Mouse (Mus musculus) liver, embryonic 15.5 days (tissue): ENCODE data around the gene Baz1b. TPM values are rescaled to one million over a fixed set of nuclear protein-coding genes. Genes with fewer than 3 reads are reported as not detected.

Experiments used
- ATAC-seq: fragments of 200-750 bp; cut with Nextera tagmentation; 2 replicates; pipeline ENCODE4 v1.8.0; 2017; ENCODE audit warnings: moderate number of reproducible peaks, mild to moderate bottlenecking, moderate library complexity; ENCODE audit not compliant: insufficient read depth
- H3K27ac ChIP-seq: fragments of 300-500 bp; sonication (generic); replicated peaks from 2 replicates; pipeline ENCODE4 v1.5.1; 2015; ENCODE audit warnings: mild to moderate bottlenecking, inconsistent platforms
- H3K27me3 ChIP-seq: fragments of 300-500 bp; sonication (generic); 2 replicates; pipeline ENCODE4 v1.6.1; 2015; ENCODE audit warnings: mild to moderate bottlenecking, inconsistent platforms
- H3K36me3 ChIP-seq: fragments of 300-500 bp; sonication (generic); replicated peaks from 2 replicates; pipeline ENCODE4 v1.6.1; 2015; ENCODE audit warnings: moderate library complexity, mild to moderate bottlenecking, inconsistent platforms
- H3K4me1 ChIP-seq: fragments of 300-500 bp; sonication (generic); replicated peaks from 2 replicates; pipeline ENCODE4 v1.6.1; 2015; ENCODE audit warnings: inconsistent platforms
- H3K4me2 ChIP-seq: fragments of 300-500 bp; sonication (generic); 2 replicates; pipeline ENCODE4 v1.6.1; 2015; ENCODE audit warnings: moderate library complexity, mild to moderate bottlenecking, inconsistent platforms
- H3K4me3 ChIP-seq: fragments of 300-500 bp; sonication (generic); replicated peaks from 2 replicates; pipeline ENCODE4 v1.5.1; 2015; ENCODE audit warnings: mild to moderate bottlenecking, inconsistent platforms
- H3K9ac ChIP-seq: fragments of 300-500 bp; sonication (generic); 2 replicates; pipeline ENCODE4 v1.6.1; 2015; ENCODE audit warnings: moderate library complexity, mild to moderate bottlenecking, inconsistent platforms
- H3K9me3 ChIP-seq: fragments of 300-500 bp; sonication (generic); replicated peaks from 2 replicates; pipeline ENCODE4 v1.6.1; 2016; ENCODE audit warnings: inconsistent platforms
- WGBS: fragments of 180-500 bp; shearing (Covaris S2); methylation state at CpG from one replicate; pipeline ENCODE4 v1.1.7; 2015; ENCODE audit warnings: mixed read lengths; ENCODE audit not compliant: insufficient replicate concordance; 5-methylcytosine and 5-hydroxymethylcytosine counted together
- polyA plus RNA-seq: library from polyadenylated mRNA; unstranded; fragments of >200 nt; fragmentation: Nextera tagmentation; extraction: Ambion mirVana; gene quantifications from 2 replicates; pipeline ENCODE4 v1.2.1, GENCODE M21; 2015

Baz1b gene
- polyA plus RNA-seq, 1 experiment from 2014 or later = 18.2 TPM

DNA sequence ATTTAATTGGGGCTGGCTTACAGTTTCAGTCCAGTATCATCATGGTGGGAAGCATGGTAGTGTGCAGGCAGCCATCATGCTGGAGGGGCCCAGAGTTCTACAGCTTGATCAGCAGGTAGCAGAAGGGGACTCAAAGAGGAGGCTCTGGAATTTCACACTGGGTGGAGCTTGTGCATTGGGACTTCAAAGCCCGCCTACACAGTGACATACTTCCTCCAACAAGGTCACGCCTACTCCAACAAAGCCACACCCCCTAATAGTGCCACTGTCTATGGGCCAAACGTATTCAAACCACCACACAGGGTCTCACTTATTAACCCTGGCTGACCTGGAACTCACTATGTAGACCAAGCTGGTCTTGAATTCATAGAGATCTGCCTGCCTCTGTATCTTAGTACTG lies 69.1 kb downstream of the Baz1b start:
- Histone ChIP-seq H3K27me3 (peaks cover 25% of the 10 kb centered on the region), H3K4me1 (peaks cover 3% of the 10 kb centered on the region), H3K27ac (no peak overlapping the region), H3K9me3 (0 out of 2 replicates have a peak, but pooled peaks cover 3% of the 10 kb centered on the region), H3K36me3 (no peaks in the 10 kb centered on the region), H3K9ac (no peak overlapping the region), H3K4me2 (no peak overlapping the region), H3K4me3 (no peak overlapping the region)
- ATAC-seq = no peak
- WGBS = 72% methylated on average over 3 of the region's 3 CpGs

DNA sequence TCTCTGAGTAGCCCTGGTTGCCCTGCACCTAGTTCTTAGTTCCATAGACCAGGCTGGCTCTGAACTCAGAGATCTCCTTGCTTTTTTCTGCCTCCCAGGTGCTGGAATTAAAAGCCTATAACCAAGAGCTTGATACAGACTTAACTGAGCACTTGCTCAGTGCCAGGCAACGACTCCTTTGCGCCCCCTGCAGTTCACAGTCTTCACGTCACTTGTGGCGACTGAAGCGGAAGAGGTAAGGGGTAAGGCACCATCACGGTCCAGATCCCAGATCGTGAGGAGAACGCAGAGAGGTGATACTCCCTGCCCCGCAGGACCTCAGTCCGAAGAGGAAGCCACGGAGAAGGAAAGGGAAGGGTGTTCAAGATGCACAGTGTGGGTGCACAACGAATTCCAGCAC lies 70.5 kb downstream of the Baz1b start:
- Histone ChIP-seq H3K4me2 (no peak overlapping the region), H3K27ac (no peak overlapping the region), H3K27me3 (peaks cover 12% of the 10 kb centered on the region; the same call in 1 of the 2 replicates), H3K36me3 (no peaks in the 10 kb centered on the region), H3K4me1 (no peaks in the 10 kb centered on the region), H3K4me3 (no peak overlapping the region), H3K9ac (no peak overlapping the region), H3K9me3 (0 out of 2 replicates have a peak, but pooled peaks cover 3% of the 10 kb centered on the region)
- no peak for ATAC-seq
- WGBS = 70% methylated on average over 12 of the region's 12 CpGs

DNA sequence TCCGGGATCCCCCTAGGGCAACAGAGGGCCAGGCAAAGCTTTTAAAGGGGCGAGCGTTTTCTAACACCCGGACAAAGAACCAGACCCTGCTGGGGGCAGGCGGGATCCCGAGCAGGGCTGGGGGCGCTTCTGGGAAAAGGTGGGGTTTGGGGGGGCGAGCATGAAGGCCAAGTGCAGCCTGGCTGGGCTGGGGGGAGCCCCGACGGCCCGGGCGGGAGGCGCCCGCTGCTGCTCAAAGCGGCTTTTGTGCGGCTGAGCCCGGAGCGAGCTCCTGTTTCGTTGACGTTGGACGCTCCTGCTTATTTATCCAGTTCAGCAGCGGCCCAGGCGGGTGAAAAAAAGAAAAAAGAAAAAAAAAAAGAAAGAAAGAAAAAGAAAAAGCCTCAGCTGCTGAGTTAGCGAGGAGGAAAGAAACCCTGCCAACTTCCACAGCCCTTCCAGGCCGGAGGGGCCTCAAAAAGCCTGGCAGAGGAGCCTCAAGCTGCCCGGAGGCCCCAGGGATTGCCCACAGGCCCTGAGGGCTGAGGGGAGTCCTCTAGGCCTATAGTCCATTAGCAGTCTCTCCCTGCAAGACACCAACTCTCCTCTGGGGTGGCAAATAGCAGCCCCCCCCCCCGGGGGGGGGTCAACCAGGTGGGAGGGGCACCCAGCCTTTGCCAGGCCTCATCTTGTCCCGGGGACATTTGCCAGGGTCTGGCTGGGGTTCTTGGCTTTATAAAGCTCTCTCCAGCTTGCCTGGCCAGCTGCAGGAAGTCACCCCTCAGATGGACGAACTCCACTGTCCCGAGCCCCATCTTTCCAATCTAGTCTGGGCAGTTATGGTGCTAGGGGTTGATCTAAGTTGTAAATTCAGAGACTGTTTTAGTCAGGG lies 71.5 kb downstream of the Baz1b start:
- Histone ChIP-seq H3K4me1 (no peaks in the 10 kb centered on the region), H3K9ac (no peak overlapping the region), H3K4me3 (no peak overlapping the region), H3K27me3 (peaks cover 8% of the 10 kb centered on the region; the same call in 1 of the 2 replicates), H3K4me2 (no peak overlapping the region; the same call in 1 of the 2 replicates), H3K36me3 (no peaks in the 10 kb centered on the region), H3K9me3 (0 out of 2 replicates have a peak, but pooled peaks cover 3% of the 10 kb centered on the region), H3K27ac (no peak overlapping the region)
- WGBS = 62% methylated on average over 30 of the region's 30 CpGs
- ATAC-seq = no peak

DNA sequence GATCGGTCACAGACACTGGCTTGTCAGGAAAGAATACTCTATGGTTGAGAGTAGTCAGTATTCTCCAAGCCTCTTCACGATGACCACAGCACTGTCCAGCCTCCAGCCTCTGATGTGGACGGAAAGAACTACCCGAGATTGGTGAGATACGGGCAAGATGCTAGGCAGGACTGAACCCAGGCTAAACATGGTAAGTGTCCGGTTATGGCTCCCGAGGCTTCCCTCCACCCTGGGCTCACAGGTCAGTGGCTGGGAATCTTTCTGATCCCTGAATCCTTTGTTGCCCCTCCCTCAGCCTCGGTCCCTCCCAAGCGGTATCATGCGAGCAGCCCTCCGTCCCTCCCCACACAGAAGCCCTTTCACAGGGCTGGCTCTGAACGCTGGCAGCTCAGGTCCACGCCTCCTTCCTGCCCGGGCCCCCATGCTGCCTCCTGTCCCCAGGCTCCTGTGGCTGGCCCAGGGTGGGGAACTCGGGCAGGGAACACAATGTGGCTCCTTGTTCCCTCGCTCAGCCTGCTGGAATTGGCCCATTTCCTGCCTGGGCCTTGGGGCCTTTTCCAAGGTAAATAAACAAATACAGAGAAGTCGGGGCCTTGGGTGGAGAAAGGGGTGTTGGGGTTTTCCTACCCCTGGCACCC lies 76.9 kb downstream of the Baz1b start:
- Histone ChIP-seq H3K9ac (no peak overlapping the region), H3K27ac (no peak overlapping the region), H3K4me3 (no peak overlapping the region), H3K4me2 (peak overlapping the region; percentile 45), H3K4me1 (peaks cover 6% of the 10 kb centered on the region; the same call in 1 of the 2 replicates), H3K27me3 (0 out of 2 replicates have a peak, but pooled peaks cover 5% of the 10 kb centered on the region), H3K36me3 (no peaks in the 10 kb centered on the region), H3K9me3 (no peaks in the 10 kb centered on the region)
- no peak for ATAC-seq
- 8% methylated on average over 17 of the region's 17 CpGs for WGBS

DNA sequence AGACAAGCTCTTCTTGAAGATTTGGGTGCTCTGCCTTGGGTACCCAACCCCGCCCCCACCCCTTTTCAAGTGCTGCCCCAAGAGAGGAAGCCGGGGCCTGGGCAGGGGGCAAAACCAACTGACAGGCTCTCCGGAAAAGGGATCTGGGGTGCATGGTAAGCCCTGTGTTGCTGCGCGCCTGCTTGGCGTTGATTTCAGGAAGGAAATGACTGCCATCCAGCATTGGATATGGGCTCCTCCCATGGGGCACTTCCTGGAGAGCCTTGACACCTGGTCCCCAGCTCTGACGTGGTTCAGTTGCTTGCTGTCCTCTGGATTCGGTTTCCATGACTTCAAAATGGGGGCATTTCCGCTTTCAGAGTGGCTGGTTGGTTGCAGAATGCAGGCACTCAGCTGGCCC lies 77.5 kb downstream of the Baz1b start:
- ATAC-seq = no peak
- Histone ChIP-seq H3K4me3 (no peak overlapping the region), H3K9ac (no peak overlapping the region), H3K9me3 (no peaks in the 10 kb centered on the region), H3K36me3 (no peaks in the 10 kb centered on the region), H3K4me1 (peaks cover 6% of the 10 kb centered on the region; the same call in 1 of the 2 replicates), H3K27me3 (0 out of 2 replicates have a peak, but pooled peaks cover 5% of the 10 kb centered on the region), H3K27ac (no peak overlapping the region), H3K4me2 (peak overlapping the region; percentile 45; the same call in 1 of the 2 replicates)
- 13% methylated on average over 9 of the region's 9 CpGs for WGBS

DNA sequence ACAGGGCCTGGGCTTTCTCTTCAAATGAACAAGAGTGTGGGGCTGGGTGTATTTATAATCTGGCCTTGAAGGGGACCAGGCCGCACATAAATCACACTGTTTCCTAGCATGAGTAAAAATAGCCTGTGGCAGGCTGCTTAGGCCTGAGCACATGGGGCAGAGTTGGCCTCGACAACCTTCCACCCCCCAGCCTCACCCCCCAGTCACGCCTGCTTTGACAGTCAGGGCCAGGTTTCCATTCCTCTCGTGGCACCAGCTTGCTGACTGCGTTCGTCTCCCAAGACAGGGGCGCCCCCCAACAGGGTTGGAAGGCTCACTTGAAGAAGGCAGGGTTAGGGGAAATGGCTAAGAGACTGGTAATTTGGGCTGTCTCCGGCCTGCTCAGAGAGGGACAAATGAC lies 82.4 kb downstream of the Baz1b start:
- ATAC-seq = no peak
- 68% methylated on average over 8 of the region's 8 CpGs for WGBS
- no peak overlapping the region for H3K9ac ChIP-seq
- H3K4me1 ChIP-seq = no peaks in the 10 kb centered on the region
- H3K9me3 ChIP-seq = no peaks in the 10 kb centered on the region
- no peaks in the 10 kb centered on the region for H3K36me3 ChIP-seq
- no peak overlapping the region for H3K4me2 ChIP-seq
- no peak overlapping the region for H3K4me3 ChIP-seq
- H3K27me3 ChIP-seq = no peaks in the 10 kb centered on the region; the same call in 1 of the 2 replicates
- no peak overlapping the region for H3K27ac ChIP-seq

DNA sequence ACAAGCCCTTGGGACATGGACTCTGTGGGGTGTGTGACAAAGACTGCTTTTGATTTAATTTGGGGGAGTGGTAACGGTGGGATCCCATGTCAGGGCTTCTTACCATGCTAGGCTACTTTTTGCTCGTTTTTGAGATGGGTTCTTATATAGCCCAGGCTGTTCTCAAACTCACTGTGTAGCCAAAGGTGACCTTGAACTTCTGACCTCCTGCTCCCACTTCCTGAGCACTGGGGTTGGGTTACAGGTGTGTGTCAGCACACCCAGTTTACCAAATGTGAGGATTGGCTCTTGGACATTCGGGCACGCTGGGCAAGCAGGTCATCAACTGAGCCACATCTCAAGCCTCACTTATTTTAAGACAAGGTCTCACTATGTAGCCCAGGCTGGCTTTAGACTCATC lies 83.3 kb downstream of the Baz1b start:
- H3K4me3 ChIP-seq = no peak overlapping the region
- 61% methylated on average over 4 of the region's 4 CpGs for WGBS
- H3K9me3 ChIP-seq = no peaks in the 10 kb centered on the region
- no peak overlapping the region for H3K4me2 ChIP-seq
- no peaks in the 10 kb centered on the region for H3K36me3 ChIP-seq
- H3K9ac ChIP-seq = no peak overlapping the region
- H3K27ac ChIP-seq = no peak overlapping the region
- no peaks in the 10 kb centered on the region for H3K4me1 ChIP-seq
- no peak for ATAC-seq
- peaks cover 7% of the 10 kb centered on the region; the same call in 1 of the 2 replicates for H3K27me3 ChIP-seq

DNA sequence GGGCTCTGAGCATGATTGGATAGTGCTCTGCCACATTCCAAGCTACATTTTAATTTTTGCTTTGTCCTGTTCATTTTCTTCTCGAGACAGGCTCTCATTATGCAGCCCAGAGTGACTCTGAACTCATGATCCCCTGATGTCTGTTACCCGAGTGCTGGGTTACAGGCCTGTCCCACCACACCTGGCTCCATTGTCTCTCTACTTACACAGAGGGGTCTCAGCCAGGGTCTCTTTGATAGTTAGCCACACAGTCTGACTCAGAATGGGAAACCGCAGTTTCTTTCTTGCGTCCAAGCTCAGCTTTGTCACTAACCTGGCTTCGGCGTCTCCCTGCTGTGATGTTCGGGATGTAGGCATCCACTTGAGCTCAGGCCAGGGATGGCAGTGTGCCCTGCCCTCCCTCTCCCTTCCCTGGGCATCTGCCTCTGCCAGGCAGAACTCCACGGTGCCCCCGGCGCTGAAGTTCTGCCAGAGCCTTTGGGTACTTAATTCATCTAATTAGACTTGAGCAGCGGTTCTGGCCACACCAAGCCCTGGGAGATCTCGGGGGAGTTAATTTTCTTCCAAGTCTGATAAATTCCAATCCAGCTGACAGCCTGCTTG lies 84.6 kb downstream of the Baz1b start:
- ATAC-seq = no peak
- H3K4me3 ChIP-seq = no peak overlapping the region
- H3K4me2 ChIP-seq = no peak overlapping the region
- no peaks in the 10 kb centered on the region for H3K36me3 ChIP-seq
- no peaks in the 10 kb centered on the region for H3K9me3 ChIP-seq
- WGBS = 66% methylated on average over 12 of the region's 12 CpGs
- H3K9ac ChIP-seq = no peak overlapping the region
- 0 out of 2 replicates have a peak, but pooled peaks cover 3% of the 10 kb centered on the region for H3K4me1 ChIP-seq
- no peak overlapping the region for H3K27ac ChIP-seq
- H3K27me3 ChIP-seq = peaks cover 18% of the 10 kb centered on the region

DNA sequence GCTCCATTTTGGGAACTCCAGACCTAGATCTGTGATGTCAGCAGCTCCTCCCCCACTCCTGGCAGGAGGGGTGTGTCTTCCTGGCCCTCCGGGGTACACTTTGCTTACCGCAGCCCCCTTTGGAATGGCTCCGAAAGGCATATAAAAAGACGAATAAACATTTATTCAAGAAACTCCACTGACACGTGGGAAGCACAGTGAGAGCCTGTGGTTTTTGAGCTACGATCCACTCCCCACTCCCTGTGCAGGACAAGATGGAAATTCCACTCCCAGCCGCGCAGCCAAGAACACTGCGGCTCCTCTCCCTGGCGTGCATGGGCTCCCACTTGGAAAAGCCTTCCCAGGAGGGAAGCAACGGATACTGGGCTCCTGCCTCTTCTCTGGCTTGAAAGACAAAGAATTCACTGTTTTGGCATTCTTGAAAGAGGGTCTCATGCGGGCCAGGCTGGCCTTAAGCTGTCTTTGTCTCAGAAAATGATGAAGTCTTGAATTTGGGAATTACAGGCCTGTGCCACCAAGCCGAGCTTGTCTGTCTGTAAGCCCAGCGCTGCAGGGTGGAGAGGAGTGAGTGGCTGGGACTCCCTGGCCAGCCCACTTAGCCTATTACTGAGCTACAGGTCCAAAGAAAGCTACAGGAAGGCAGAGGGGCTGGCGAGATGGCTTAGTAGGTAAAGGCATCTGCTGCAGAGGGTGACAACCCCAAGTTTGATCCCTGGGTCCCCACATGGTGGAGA lies 87.8 kb downstream of the Baz1b start:
- no peak overlapping the region for H3K27ac ChIP-seq
- no peak overlapping the region for H3K9ac ChIP-seq
- 0 out of 2 replicates have a peak, but pooled peaks cover 4% of the 10 kb centered on the region for H3K4me1 ChIP-seq
- no peaks in the 10 kb centered on the region for H3K9me3 ChIP-seq
- WGBS = 34% methylated on average over 15 of the region's 15 CpGs
- no peak overlapping the region for H3K4me3 ChIP-seq
- no peak for ATAC-seq
- H3K4me2 ChIP-seq = no peak overlapping the region
- H3K36me3 ChIP-seq = no peaks in the 10 kb centered on the region
- peaks cover 28% of the 10 kb centered on the region for H3K27me3 ChIP-seq

DNA sequence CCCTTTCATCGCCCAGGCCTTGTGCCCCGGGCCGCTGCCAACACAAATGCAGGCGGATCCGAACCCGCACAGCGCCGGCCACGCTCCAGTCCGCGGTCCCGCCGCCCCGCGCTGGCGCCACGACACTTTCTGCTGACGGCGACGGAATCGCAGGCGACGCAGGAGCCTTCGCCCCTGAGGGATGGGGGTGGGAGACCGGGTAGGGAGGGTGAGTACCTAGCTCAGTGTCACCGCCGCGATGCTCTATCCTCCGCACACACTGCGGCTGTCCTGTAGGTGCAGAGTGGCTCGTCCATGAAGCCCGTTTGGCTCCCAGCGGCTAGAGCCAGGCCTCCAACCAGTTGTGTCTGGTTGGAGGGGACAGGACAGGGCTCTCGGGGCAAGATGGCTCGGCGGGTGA lies 89.5 kb downstream of the Baz1b start:
- Histone ChIP-seq H3K9me3 (no peaks in the 10 kb centered on the region), H3K27me3 (peaks cover 28% of the 10 kb centered on the region), H3K4me3 (0 out of 2 replicates have a peak overlapping the region, but pooled peaks have one; percentile 7), H3K4me1 (0 out of 2 replicates have a peak, but pooled peaks cover 4% of the 10 kb centered on the region), H3K27ac (no peak overlapping the region), H3K36me3 (no peaks in the 10 kb centered on the region), H3K4me2 (peak overlapping the region; percentile 44), H3K9ac (no peak overlapping the region)
- ATAC-seq = no peak
- WGBS = 13% methylated on average over 36 of the region's 36 CpGs
